Mouse (Mus musculus): Measurements from ENCODE around the gene Psmf1. TPM values are rescaled to one million over a fixed set of nuclear protein-coding genes. Genes with fewer than 3 reads are reported as not detected.

The Psmf1 gene
- polyA plus RNA-seq, 1 experiment = 5.2 TPM

DNA sequence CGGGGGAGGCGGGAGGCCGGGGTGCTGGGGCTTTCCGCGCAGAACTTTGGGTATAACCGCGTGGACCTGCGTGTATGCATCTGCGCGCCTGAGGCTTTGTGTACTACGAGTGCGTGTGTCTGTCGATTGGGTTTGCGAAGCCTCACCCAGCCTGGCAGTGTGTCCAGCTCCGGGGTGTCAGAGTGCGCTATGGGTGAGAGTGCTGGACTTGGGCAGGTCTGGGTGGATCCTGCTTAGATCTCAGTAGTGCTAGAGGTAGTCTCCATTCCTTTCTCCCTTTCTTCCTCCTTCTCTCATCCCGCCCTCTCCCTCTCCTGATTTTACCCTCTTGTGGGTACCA lies 41.2 kb downstream of the Psmf1 start:
- Histone ChIP-seq H3K9me3 (ENCODE audit: control insufficient read depth, low read length) (peaks cover 2% of the 10 kb centered on the region; the same call in 1 of the 2 replicates), H3K4me1 (ENCODE audit: control insufficient read depth) (no peaks in the 10 kb centered on the region), H3K4me3 (replicated peaks) (no peak overlapping the region), H3K27me3 (ENCODE audit: control insufficient read depth) (peaks cover 63% of the 10 kb centered on the region), H3K36me3 (ENCODE audit: control insufficient read depth) (no peaks in the 10 kb centered on the region)
- no peak for TF ChIP-seq TAL1 (IDR thresholded peaks at IDR 0.05; ENCODE audit: low read length)
- no peak for TF ChIP-seq GATA1 (IDR thresholded peaks at IDR 0.05; ENCODE audit: low read length)

DNA sequence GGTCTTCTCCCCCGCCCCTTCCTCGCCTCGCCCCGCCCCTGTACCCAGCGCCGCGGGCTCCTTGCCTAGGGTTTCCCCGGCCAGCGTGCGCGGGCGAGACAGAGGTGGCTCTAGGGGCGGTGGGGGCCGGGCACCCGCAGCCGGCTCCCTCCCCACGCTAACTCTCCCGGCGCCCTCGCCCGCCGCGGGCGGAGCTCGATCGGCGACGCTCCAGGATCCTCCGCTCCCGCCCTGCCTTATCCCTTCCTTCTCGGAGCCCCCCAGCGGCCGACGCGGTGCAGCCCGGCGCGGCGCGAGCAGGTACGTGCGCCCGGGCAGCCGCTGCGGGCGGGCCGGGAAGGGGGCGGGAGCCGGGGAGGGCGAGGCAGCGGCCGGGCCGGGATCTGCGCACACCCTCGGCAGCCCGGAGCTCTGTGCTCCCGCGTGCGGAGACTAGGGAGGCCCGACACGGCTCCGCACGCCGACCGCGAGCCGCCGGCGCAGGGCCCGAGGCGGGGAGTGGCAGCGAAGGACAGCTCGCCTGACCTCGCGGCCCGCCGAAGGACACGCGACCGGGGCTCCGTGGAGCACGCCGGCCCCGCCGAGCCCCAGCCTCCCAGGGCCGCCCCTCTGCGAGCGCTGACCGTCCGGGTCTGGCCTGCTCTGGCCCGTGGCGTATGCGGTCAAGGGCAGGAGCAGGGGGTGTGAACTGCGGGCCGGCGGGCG lies 41.7 kb downstream of the Psmf1 start:
- peaks cover 63% of the 10 kb centered on the region for H3K27me3 ChIP-seq (ENCODE audit: control insufficient read depth)
- H3K4me1 ChIP-seq (ENCODE audit: control insufficient read depth) = no peaks in the 10 kb centered on the region
- H3K9me3 ChIP-seq (ENCODE audit: control insufficient read depth, low read length) = peaks cover 2% of the 10 kb centered on the region; the same call in 1 of the 2 replicates
- H3K4me3 ChIP-seq (replicated peaks) = no peak overlapping the region
- no peaks in the 10 kb centered on the region for H3K36me3 ChIP-seq (ENCODE audit: control insufficient read depth)
- TF ChIP-seq GATA1 (IDR thresholded peaks at IDR 0.05; ENCODE audit: low read length) (no peak), TAL1 (IDR thresholded peaks at IDR 0.05; ENCODE audit: low read length) (no peak)

DNA sequence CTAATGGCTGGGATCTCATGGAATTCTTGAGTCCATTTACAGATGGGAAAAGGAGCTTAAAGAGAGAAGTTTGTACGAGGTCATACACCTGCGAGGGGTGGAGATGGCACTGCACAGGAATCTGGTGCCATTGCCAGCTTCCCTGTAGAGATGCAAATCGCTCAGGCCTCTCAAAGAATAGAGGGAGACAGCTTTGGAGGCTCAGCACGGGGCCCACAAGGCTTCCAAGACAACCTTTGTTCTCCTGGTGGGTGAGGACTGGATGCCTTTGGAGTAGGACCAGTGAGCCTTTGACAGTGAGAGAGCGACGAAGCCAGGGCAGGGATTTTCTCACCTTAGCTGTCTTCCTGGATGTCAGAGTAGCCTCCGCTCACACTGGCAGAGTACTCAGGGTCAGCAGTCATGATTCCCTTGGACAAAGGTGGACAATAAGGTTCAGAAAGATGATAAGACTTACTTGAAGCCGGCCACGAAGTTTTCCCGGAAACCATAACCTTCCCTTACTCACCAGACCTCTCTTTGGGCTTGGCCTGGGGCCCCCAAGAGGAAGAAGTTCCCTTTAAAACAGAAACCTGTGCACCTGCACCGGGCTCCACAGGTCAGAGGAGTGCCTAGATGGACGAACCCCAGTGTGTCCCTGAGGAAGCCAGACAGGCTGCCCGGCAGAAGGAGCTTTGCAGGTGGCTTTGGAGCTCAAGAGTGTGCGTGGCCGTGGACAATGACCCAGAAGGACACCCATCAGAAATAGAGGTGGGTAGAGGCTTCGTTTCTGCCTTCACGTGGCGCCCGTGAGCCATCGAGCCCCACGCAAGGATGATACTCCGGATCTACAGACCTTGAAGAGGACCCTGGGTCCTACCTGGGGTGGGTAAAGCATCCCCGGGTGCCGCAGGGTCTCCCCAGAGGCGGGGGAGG lies 42.5 kb downstream of the Psmf1 start, which contains the start of gene Tmem74b:
Gene Tmem74b (plus strand): TSS at position 778 of the 915 bp plus-strand sequence.
- Histone ChIP-seq H3K4me3 (replicated peaks) (no peak within 1 kb of the TSS), H3K4me1 (ENCODE audit: control insufficient read depth) (no peaks in the 10 kb centered on the region), H3K36me3 (ENCODE audit: control insufficient read depth) (no peaks in the 10 kb centered on the region), H3K27me3 (ENCODE audit: control insufficient read depth) (peaks cover 63% of the 10 kb centered on the region), H3K9me3 (ENCODE audit: control insufficient read depth, low read length) (peaks cover 2% of the 10 kb centered on the region; the same call in 1 of the 2 replicates)
- TF ChIP-seq GATA1 (IDR thresholded peaks at IDR 0.05; ENCODE audit: low read length) (no peak), TAL1 (IDR thresholded peaks at IDR 0.05; ENCODE audit: low read length) (no peak)

DNA sequence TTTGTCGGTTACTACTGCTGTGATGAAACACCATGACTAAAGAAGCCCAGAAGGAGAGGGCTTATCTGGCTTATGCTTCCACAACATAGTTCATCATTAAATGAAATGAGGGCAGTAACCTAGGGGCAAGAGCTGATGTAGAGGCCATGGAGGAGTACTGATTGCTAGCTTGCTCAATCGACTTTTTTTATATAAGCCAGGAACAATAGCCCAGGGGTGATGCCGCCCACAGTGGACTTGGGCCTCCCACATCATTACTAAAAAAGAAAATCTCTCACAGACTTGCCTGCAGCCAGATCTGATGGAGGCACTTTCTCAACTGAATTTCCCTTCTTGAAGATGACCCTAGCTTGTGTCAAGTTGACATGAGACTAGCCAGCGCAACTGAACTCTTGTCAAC lies 61.0 kb downstream of the Psmf1 start:
- TF ChIP-seq GATA1 (IDR thresholded peaks at IDR 0.05; ENCODE audit: low read length) = no peak
- TF ChIP-seq TAL1 (IDR thresholded peaks at IDR 0.05; ENCODE audit: low read length) = no peak
- H3K27me3 ChIP-seq (ENCODE audit: control insufficient read depth) = 0 out of 2 replicates have a peak, but pooled peaks cover 3% of the 10 kb centered on the region
- H3K36me3 ChIP-seq (ENCODE audit: control insufficient read depth) = no peaks in the 10 kb centered on the region

DNA sequence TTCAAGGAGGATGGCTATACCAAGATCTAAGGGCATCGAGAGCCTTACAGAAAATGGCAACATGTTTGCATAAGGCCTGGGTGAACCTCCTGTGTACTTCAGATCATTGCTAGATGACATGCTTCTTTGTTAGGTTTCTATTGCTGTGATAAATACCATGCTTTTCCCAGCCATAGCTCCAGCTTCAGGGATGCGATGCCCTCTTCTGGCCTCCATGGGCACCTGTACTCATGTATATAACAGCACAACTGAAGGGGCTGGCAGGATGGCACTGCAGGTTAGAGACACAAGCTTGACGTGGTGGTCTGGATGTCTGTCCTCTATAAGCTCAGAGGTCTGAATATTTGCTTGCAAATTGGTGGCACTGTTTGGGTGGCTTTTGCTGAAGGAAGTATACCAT lies 61.6 kb downstream of the Psmf1 start:
- Histone ChIP-seq H3K9me3 (ENCODE audit: control insufficient read depth, low read length) (no peaks in the 10 kb centered on the region), H3K4me3 (replicated peaks) (no peak overlapping the region), H3K36me3 (ENCODE audit: control insufficient read depth) (no peaks in the 10 kb centered on the region), H3K4me1 (ENCODE audit: control insufficient read depth) (no peaks in the 10 kb centered on the region), H3K27me3 (ENCODE audit: control insufficient read depth) (0 out of 2 replicates have a peak, but pooled peaks cover 3% of the 10 kb centered on the region)
- TF ChIP-seq GATA1 (IDR thresholded peaks at IDR 0.05; ENCODE audit: low read length) (no peak), TAL1 (IDR thresholded peaks at IDR 0.05; ENCODE audit: low read length) (no peak)

More for the DNA sequence above, 61.0 kb downstream of the Psmf1 start:
- Histone ChIP-seq H3K9me3 (ENCODE audit: control insufficient read depth, low read length) (no peaks in the 10 kb centered on the region), H3K4me1 (ENCODE audit: control insufficient read depth) (no peaks in the 10 kb centered on the region), H3K4me3 (replicated peaks) (no peak overlapping the region)

DNA sequence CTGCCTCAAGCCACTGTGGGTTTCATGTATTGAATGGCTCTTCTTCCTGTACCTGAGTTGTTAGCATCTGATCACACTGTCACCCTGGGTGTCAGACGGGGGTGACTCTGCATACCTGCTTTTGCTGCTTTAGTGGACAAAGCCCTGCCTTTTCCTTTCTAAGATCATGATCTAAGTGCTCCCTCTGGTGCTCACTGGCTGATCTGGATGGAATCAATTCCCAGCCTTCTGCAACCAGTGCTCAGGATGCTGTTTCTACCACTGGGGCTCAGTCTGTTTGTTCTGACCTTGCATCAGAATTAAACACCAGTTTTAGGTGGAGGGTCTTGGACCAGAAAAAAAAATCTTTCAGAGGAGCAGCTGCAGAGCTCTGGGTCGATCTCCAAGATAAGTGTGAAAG lies 67.8 kb downstream of the Psmf1 start:
- TF ChIP-seq GATA1 (IDR thresholded peaks at IDR 0.05; ENCODE audit: low read length) (no peak), TAL1 (IDR thresholded peaks at IDR 0.05; ENCODE audit: low read length) (no peak)
- H3K4me3 ChIP-seq (replicated peaks) = no peak overlapping the region
- 0 out of 2 replicates have a peak, but pooled peaks cover 3% of the 10 kb centered on the region for H3K27me3 ChIP-seq (ENCODE audit: control insufficient read depth)
- no peaks in the 10 kb centered on the region for H3K9me3 ChIP-seq (ENCODE audit: control insufficient read depth, low read length)
- no peaks in the 10 kb centered on the region for H3K36me3 ChIP-seq (ENCODE audit: control insufficient read depth)
- no peaks in the 10 kb centered on the region for H3K4me1 ChIP-seq (ENCODE audit: control insufficient read depth)

DNA sequence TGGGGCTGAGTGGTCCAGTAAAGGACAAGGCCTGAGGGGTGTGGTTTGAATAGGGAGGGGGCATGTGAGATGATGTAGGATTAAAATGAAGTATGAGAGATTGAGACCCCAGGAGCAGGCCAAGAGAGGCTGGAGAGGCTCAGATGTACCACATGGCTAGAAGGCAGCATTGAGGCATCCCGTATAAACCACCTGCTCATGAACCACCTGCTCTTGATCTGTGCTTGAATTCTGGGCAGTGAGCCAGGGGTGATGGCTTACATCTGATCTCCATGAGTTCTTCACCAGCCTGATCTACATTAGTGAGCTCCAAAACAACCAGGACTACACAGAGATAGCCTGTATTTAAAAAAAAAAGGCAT lies 73.0 kb downstream of the Psmf1 start:
- no peaks in the 10 kb centered on the region for H3K36me3 ChIP-seq (ENCODE audit: control insufficient read depth)
- peaks cover 6% of the 10 kb centered on the region for H3K27me3 ChIP-seq (ENCODE audit: control insufficient read depth)
- H3K9me3 ChIP-seq (ENCODE audit: control insufficient read depth, low read length) = peaks cover 9% of the 10 kb centered on the region
- no peak overlapping the region for H3K4me3 ChIP-seq (replicated peaks)
- TF ChIP-seq GATA1 (IDR thresholded peaks at IDR 0.05; ENCODE audit: low read length) (no peak), TAL1 (IDR thresholded peaks at IDR 0.05; ENCODE audit: low read length) (no peak)
- H3K4me1 ChIP-seq (ENCODE audit: control insufficient read depth) = peaks cover 8% of the 10 kb centered on the region

DNA sequence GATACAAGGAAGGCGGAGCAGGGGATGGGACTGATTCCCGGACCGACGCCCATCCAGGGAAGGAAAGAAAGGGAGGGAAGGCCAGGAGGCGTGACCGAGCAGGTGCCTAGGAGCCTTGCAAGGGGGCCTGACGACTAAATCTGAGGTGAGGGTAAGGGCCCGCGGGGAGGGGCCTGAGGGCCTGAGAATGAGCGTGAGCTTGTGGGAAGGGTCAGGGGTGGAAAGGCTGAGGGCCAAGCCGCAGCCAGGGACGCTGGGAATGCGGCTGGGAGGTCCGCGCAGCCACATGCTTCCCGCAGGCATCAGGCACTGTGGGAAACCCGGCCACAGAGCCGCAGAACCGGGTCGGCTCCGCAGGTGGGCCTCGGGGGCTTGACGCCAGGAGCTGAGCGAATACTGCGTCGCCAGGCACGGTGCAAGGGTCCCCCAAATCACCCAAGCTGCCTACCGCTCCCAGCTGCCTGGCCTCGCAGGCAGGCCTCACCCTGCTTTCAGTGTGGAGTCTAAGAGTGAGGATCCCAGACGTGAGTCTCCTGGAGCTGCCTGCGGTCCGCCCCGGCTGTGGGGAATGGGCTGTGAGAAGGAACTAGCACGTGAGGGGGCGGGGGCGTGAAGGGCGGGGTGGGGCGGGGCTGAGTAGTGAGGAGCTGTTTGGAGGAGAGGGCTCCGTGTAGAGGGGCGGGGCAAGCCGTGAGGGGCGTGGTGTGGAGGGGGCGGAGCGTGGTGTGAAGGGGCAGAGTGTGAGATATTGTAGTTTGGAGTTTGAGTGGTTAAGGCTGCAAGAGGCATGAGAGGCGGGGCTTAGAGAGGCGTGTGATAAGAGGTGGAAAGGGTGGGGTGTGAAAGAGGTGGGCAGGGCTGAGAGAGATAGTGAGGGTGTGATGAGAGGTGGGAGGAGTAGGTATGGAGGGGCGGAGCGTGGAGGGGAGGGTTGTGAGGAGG lies 73.7 kb downstream of the Psmf1 start:
- TF ChIP-seq GATA1 (IDR thresholded peaks at IDR 0.05; ENCODE audit: low read length) (no peak), TAL1 (IDR thresholded peaks at IDR 0.05; ENCODE audit: low read length) (no peak)
- Histone ChIP-seq H3K36me3 (ENCODE audit: control insufficient read depth) (no peaks in the 10 kb centered on the region), H3K4me3 (replicated peaks) (no peak overlapping the region), H3K27me3 (ENCODE audit: control insufficient read depth) (peaks cover 6% of the 10 kb centered on the region), H3K4me1 (ENCODE audit: control insufficient read depth) (peaks cover 8% of the 10 kb centered on the region), H3K9me3 (ENCODE audit: control insufficient read depth, low read length) (peaks cover 9% of the 10 kb centered on the region)
